Mouse (Mus musculus): ENCODE results near the gene Sgms1. TPM values are rescaled to one million over a fixed set of nuclear protein-coding genes. Genes with fewer than 3 reads are reported as not detected.

The Sgms1 gene
- total RNA-seq, 2 experiments from 2014 or later: 30.5 to 37.3 TPM

GRCm38 (mm10) chr19:32311762-32312161 is 77.8 kb downstream of the Sgms1 start:
- intact Hi-C loops (cut with DNase I): no loop called here

GRCm38 (mm10) chr19:32311063-32311462 is 78.5 kb downstream of the Sgms1 start:
- intact Hi-C loops (cut with DNase I): no loop called here
- no peak for DNase-seq (ENCODE audit: extremely low spot score in 1 of 2, low spot score in 2 of 2)

More at GRCm38 (mm10) chr19:32311762-32312161, 77.8 kb downstream of the Sgms1 start:
- DNase-seq (ENCODE audit: extremely low spot score in 1 of 2, low spot score in 2 of 2): no peak

- intact Hi-C loops (cut with DNase I): no loop called here
- DNase-seq (ENCODE audit: extremely low spot score in 1 of 2, low spot score in 2 of 2): no peak
Measured at GRCm38 (mm10) chr19:32310483-32310882, 79.0 kb downstream of the Sgms1 start.

GRCm38 (mm10) chr19:32309346-32309745 is 80.2 kb downstream of the Sgms1 start:
- intact Hi-C loops (cut with DNase I): no loop called here
- no peak for DNase-seq (ENCODE audit: extremely low spot score in 1 of 2, low spot score in 2 of 2)

GRCm38 (mm10) chr19:32308311-32308710 is 81.2 kb downstream of the Sgms1 start:
- DNase-seq (ENCODE audit: extremely low spot score in 1 of 2, low spot score in 2 of 2): no peak
- intact Hi-C loops (cut with DNase I): no loop called here

- intact Hi-C loops (cut with DNase I): no loop called here
Measured at GRCm38 (mm10) chr19:32304898-32305297, 84.6 kb downstream of the Sgms1 start.

GRCm38 (mm10) chr19:32304008-32304873 is 85.3 kb downstream of the Sgms1 start:
- DNase-seq (ENCODE audit: extremely low spot score in 1 of 2, low spot score in 2 of 2): peak in 1 of 2 experiments; percentile 91
- intact Hi-C loops (cut with DNase I): no loop called here

More at GRCm38 (mm10) chr19:32304898-32305297, 84.6 kb downstream of the Sgms1 start:
- DNase-seq (ENCODE audit: extremely low spot score in 1 of 2, low spot score in 2 of 2): no peak

GRCm38 (mm10) chr19:32302835-32303381 is 86.6 kb downstream of the Sgms1 start:
- DNase-seq (ENCODE audit: extremely low spot score in 1 of 2, low spot score in 2 of 2): no peak
- intact Hi-C loops (cut with DNase I): no loop called here

GRCm38 (mm10) chr19:32301568-32301967 is 87.9 kb downstream of the Sgms1 start:
- no peak for DNase-seq (ENCODE audit: extremely low spot score in 1 of 2, low spot score in 2 of 2)
- intact Hi-C loops (cut with DNase I): no loop called here

- no peak for DNase-seq (ENCODE audit: extremely low spot score in 1 of 2, low spot score in 2 of 2)
- intact Hi-C loops (cut with DNase I): no loop called here
Measured at GRCm38 (mm10) chr19:32298221-32298620, 91.3 kb downstream of the Sgms1 start.

GRCm38 (mm10) chr19:32296863-32297262 is 92.7 kb downstream of the Sgms1 start:
- no peak for DNase-seq (ENCODE audit: extremely low spot score in 1 of 2, low spot score in 2 of 2)
- intact Hi-C loops (cut with DNase I): no loop called here

GRCm38 (mm10) chr19:32295581-32295980 is 93.9 kb downstream of the Sgms1 start:
- DNase-seq (ENCODE audit: extremely low spot score in 1 of 2, low spot score in 2 of 2): no peak
- intact Hi-C loops (cut with DNase I): no loop called here

- DNase-seq (ENCODE audit: extremely low spot score in 1 of 2, low spot score in 2 of 2): no peak
- intact Hi-C loops (cut with DNase I): no loop called here
Measured at GRCm38 (mm10) chr19:32292782-32293776, 96.4 kb downstream of the Sgms1 start.

GRCm38 (mm10) chr19:32292067-32292739 is 97.3 kb downstream of the Sgms1 start:
- intact Hi-C loops (cut with DNase I): no loop called here
- DNase-seq (ENCODE audit: extremely low spot score in 1 of 2, low spot score in 2 of 2): no peak

- intact Hi-C loops (cut with DNase I): no loop called here
- no peak for DNase-seq (ENCODE audit: extremely low spot score in 1 of 2, low spot score in 2 of 2)
Measured at GRCm38 (mm10) chr19:32291130-32291529, 98.4 kb downstream of the Sgms1 start.

- intact Hi-C loops (cut with DNase I): no loop called here
- DNase-seq (ENCODE audit: extremely low spot score in 1 of 2, low spot score in 2 of 2): no peak
Measured at GRCm38 (mm10) chr19:32288895-32289294, 100.6 kb downstream of the Sgms1 start.

- intact Hi-C loops (cut with DNase I): no loop called here
- DNase-seq (ENCODE audit: extremely low spot score in 1 of 2, low spot score in 2 of 2): no peak
Measured at GRCm38 (mm10) chr19:32287839-32288238, 101.7 kb downstream of the Sgms1 start.

GRCm38 (mm10) chr19:32285455-32285831 is 104.1 kb downstream of the Sgms1 start:
- intact Hi-C loops (cut with DNase I): no loop called here
- DNase-seq (ENCODE audit: extremely low spot score in 1 of 2, low spot score in 2 of 2): no peak

Data from left cerebral cortex, postnatal 10 days (tissue).